Mouse (Mus musculus): ENCODE results near the gene Dda1.

Gene Dda1

GRCm38 (mm10) chr8:71469411-71469810 is 412 bp downstream of the Dda1 start:
- peak; percentile 73 for DNase-seq

- DNase-seq, result no peak
Observed at GRCm38 (mm10) chr8:71470146-71470912, 1.3 kb downstream of the Dda1 start.

GRCm38 (mm10) chr8:71470913-71471255 is 1.9 kb downstream of the Dda1 start:
- no peak for DNase-seq

GRCm38 (mm10) chr8:71471861-71472260 is 2.9 kb downstream of the Dda1 start:
- no peak for DNase-seq

GRCm38 (mm10) chr8:71472601-71473386 is 3.8 kb downstream of the Dda1 start:
- no peak for DNase-seq

GRCm38 (mm10) chr8:71474344-71474743 is 5.3 kb downstream of the Dda1 start:
- DNase-seq, result no peak

- no peak for DNase-seq
Observed at GRCm38 (mm10) chr8:71474785-71475701, 6.0 kb downstream of the Dda1 start.

- DNase-seq, result no peak
Observed at GRCm38 (mm10) chr8:71475702-71476075, 6.7 kb downstream of the Dda1 start.

- DNase-seq, result peak; percentile 90
Observed at GRCm38 (mm10) chr8:71476099-71476940, 7.3 kb downstream of the Dda1 start.

- peak; percentile 65 for DNase-seq
Observed at GRCm38 (mm10) chr8:71477196-71477845, 8.3 kb downstream of the Dda1 start.

- DNase-seq, result no peak
Observed at GRCm38 (mm10) chr8:71478943-71479342, 9.9 kb downstream of the Dda1 start.

- peak; percentile 85 for DNase-seq
Observed at GRCm38 (mm10) chr8:71483932-71484331, 14.9 kb downstream of the Dda1 start.

GRCm38 (mm10) chr8:71484736-71485135 is 15.7 kb downstream of the Dda1 start:
- no peak for DNase-seq

- DNase-seq, result peak; percentile 87
Observed at GRCm38 (mm10) chr8:71485142-71486135, 16.4 kb downstream of the Dda1 start, which contains the start of gene Ano8. Gene Ano8, minus strand, starts transcription at chr8:71485963.

- no peak for DNase-seq
Observed at GRCm38 (mm10) chr8:71486136-71486529, 17.1 kb downstream of the Dda1 start.

- DNase-seq, result peak; percentile 88
Observed at GRCm38 (mm10) chr8:71487691-71488445, 18.9 kb downstream of the Dda1 start, which contains the start of gene Gtpbp3. Gene Gtpbp3, plus strand, starts transcription at chr8:71488103.

- peak; percentile 88 for DNase-seq
Observed at GRCm38 (mm10) chr8:71488454-71488853, 19.5 kb downstream of the Dda1 start.

GRCm38 (mm10) chr8:71495039-71495438 is 26.0 kb downstream of the Dda1 start:
- DNase-seq, result peak; percentile 94

- no peak for DNase-seq
Observed at GRCm38 (mm10) chr8:71495811-71496210, 26.8 kb downstream of the Dda1 start.
